Mouse (Mus musculus) embryo, embryonic 10.5 days (tissue): ENCODE measurements at regions not wholly inside any gene's neighbourhood (a gene's known extent, or its start where the extent isn't known, plus 50 kb on each side); places are given as distances from the start of the nearest gene placed in this dataset.

Experiments
- DNase-seq: peaks from one replicate; pipeline ENCODE4 v3.0.0-alpha.2; 2015; ENCODE audit warnings: low spot score

GRCm38 (mm10) chr6:99893936-99894335 lies 167.7 kb upstream of the Prok2 start:
- no peak for DNase-seq

GRCm38 (mm10) chr6:99892204-99892603 lies 166.0 kb upstream of the Prok2 start:
- no peak for DNase-seq

GRCm38 (mm10) chr6:99891790-99892189 lies 165.6 kb upstream of the Prok2 start:
- no peak for DNase-seq

- DNase-seq, result no peak
These were observed 164.6 kb upstream of the Prok2 start for GRCm38 (mm10) chr6:99890805-99891204.

- no peak for DNase-seq
These were observed 162.9 kb upstream of the Prok2 start for GRCm38 (mm10) chr6:99889055-99889454.

GRCm38 (mm10) chr6:99887904-99888303 lies 161.7 kb upstream of the Prok2 start:
- DNase-seq, result peak; percentile 39

DNA sequence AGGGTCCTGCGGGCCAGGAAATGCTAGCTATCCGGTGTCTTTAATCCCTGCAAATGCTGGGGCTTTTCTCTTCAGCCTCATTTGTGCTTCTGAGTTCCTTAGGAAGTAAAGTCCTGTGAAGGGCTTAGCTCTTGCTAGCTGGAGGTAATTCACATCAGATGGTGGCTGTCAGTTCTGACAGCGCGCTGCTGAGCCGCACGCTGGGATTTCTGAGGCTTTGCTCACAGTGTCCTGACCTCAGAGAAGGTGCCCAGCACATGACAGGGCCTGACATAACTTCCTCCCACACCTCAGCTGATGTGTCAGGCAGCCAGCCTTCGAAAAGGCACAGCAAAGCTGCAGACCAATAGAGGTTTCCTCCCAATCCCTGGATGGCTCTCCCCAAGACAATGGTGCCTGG lies 158.6 kb upstream of the Prok2 start:
- DNase-seq, result peak; percentile 67

- DNase-seq, result no peak
These were observed 157.9 kb upstream of the Prok2 start for GRCm38 (mm10) chr6:99884054-99884453.

DNA sequence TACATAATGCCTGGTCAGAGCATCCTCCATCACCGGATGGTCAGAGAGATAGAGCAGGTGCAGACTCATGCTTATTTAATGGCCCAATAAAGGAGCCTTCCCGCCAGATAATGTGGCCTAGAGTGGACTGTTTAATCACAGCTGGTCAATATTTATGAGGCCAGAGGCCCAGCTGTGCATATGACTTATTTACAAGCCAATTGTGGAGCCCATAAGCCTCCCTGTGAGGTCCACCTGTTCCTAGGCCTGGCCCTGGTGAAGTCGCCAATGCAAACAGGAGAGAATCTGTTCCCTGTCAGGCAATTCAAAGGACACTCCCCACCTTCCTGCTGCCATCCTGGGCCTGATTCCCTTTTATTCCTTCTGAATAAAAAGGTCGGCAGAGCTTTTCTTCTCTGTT lies 155.4 kb upstream of the Prok2 start:
- no peak for DNase-seq

GRCm38 (mm10) chr6:99874852-99875251 lies 148.7 kb upstream of the Prok2 start:
- no peak for DNase-seq

GRCm38 (mm10) chr6:99874029-99874428 lies 147.8 kb upstream of the Prok2 start:
- no peak for DNase-seq

- no peak for DNase-seq
These were observed 139.9 kb upstream of the Prok2 start for GRCm38 (mm10) chr6:99866061-99866460.

- peak; percentile 45 for DNase-seq
These were observed 138.8 kb upstream of the Prok2 start for GRCm38 (mm10) chr6:99864949-99865348.

GRCm38 (mm10) chr6:99863418-99863817 lies 137.2 kb upstream of the Prok2 start:
- no peak for DNase-seq

DNA sequence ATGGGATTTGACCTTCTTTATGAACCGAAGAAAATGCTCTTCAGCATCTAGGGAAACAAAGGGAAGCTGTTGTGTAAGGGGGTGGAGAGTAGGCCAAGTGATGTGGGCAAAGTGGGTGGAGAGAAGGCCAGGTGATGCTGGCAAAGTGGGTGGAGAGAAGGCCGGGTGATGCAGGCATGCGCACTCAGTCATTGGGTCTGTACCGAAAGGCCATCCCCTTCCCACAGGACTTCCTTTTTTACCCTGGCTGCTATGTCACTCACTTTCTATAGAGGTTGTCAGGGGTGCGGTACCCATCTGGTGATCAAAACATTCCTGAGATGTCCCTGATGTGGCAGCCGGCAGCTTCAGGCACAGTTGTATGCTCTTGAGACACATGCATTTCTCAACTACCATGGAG lies 131.2 kb upstream of the Prok2 start:
- no peak for DNase-seq

DNA sequence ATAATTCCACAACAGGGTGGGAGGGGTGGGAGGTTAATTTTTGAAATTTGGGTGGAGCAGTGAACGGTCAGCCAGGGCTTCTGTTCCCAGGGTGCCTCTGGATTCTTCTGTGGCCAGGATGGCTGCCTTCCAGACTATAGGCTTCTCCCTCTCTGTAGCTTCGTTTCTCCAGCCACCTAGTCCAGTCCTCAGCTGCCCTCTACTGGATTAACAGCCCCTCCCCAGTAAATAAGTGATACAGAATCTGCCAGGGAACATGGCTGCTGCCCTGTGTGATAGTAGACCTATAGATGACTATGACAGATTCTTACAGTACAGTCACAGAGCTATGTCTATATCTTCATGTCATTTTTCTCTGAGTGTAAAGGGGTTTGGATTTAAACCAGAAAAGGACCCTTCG lies 127.5 kb upstream of the Prok2 start:
- DNase-seq, result peak; percentile 36

DNA sequence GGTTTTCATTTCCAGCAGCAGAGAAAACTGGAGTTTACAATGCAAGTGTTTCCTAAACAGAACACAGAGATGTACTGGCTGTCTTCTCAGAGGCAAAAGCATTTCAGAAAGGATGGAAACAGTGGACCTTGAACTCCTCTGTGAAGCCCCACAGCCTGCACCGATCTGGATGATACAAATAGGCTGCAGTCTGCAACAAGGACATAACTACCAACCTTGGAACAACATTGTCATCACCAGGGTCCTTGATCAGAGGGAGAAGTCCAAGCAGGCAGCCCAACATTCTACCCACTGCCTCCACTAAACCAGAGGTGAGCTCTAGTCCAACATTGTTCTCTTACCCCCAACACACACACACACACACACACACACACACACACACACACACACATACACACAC lies 124.5 kb upstream of the Prok2 start:
- DNase-seq, result no peak

GRCm38 (mm10) chr6:99845508-99845846 lies 119.3 kb upstream of the Prok2 start:
- DNase-seq, result peak; percentile 67

GRCm38 (mm10) chr6:99844775-99845507 lies 118.7 kb upstream of the Prok2 start:
- DNase-seq, result peak; percentile 54

GRCm38 (mm10) chr6:99843507-99843906 lies 117.3 kb upstream of the Prok2 start:
- no peak for DNase-seq

GRCm38 (mm10) chr6:99842723-99843122 lies 116.5 kb upstream of the Prok2 start:
- DNase-seq, result no peak

DNA sequence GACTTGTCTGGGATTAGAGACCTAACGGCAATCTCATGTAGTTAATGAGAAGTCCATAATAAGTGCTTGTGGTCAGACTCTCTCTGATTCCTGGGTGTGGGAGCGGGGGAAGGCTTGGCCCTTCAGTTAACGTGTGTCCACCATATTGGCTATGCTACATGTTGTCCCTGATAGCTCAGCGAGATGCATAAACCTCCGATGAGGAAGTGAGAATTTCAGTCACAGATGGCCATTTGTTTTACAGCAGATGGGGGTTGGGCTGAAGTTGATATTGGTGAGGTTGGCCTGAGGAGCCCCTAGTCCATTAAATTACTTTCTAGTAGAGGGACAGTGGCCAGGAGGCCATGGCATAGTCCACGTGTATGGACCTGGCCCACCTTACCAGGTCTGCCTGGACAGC lies 114.6 kb upstream of the Prok2 start:
- DNase-seq, result no peak

DNA sequence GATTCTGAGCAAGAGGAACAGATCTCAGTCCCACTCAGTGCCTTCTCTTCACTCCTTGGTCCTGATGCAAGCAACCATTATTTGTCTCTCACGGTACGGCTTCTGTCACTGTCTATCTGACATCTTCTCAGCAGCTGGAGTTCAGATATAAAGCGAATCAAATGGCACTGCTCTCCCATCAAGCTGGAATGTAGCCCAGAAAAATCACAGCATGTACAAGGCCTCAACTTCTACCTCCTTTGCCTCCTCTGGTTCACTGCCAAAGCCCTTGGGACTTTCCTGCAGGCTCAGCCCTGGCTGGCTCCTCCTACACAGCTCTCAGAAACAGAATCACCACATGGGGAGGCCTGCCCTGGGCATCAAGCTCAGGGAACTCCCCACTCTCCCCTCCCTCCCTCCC lies 107.1 kb upstream of the Prok2 start:
- no peak for DNase-seq

DNA sequence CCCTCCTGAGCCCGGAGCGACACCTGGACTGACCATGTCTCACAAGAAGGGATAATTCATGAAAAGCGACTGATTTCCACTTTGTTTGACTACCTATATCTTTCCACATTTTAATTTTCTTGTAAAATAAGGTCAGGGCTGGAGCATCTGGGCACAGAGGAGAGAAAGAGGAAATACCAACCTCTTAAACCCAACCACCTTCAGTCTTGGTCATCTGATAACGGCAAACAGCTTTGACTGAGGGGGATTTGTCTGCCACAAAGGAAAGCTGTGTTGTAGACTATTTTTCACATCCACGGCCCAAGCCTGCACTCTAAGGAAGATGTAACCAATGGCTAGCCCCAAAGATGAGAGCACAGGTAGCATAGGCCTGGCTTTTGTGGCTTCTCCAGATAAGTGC lies 101.4 kb upstream of the Prok2 start:
- no peak for DNase-seq

DNA sequence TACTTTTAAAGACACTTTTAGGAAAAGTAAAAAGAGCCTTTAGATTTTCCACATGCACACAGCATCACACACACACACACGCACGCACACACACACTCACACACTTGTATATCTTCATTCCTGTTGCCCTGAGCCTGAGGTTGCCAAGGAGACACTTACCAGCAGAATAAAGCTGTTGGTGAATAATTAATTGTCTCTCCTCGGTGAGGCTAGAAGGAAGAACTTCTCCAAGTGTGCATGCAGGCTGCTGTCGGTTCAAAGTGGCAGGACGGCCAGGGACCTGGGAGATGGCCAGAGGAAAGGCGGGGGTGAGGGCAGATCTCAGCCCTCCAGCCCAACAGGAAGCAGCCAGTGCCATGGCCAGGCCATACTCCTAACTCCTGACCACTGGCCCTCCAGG lies 98.6 kb upstream of the Prok2 start:
- no peak for DNase-seq
